Mouse (Mus musculus): ENCODE results near the gene Sycp3.

- TF ChIP-seq CTCF (IDR thresholded peaks at IDR 0.05; ENCODE audit: extremely low read depth, insufficient read depth, insufficient read length, insufficient replicate concordance) (no peak), POLR2A (IDR thresholded peaks at IDR 0.05; ENCODE audit: low read depth, low read length) (no peak)
Measured at GRCm38 (mm10) chr10:88412290-88412995, 46.9 kb upstream of the Sycp3 start.

All from spleen, adult 2 months (tissue).